22 mouse cellular contexts compared by ENCODE assay signal in the genomic region with DNA sequence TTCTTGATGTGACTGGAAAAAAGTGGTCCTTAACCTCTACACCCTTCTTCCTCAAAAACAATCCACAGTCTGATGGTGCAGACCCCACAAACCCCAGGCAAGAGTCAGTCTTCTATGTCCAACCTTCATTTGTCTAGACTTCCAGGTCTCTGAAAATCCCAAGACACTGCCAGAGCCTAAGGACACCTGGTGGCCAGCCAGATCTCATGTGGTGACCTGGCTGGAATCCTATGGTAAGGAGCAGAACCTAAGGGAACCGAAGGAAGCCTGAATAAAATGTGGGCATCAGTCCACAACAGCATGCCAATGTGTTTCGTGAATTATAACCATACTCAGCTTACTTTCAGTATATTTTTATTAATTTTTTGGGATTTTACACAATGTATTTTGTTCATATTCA. TPM values are rescaled to one million over a fixed set of nuclear protein-coding genes. Genes with fewer than 3 reads are reported as not detected.
"Had no signal": no experiment of that assay in that cellular context is flagged by ENCODE, and none has a peak within 500 bp of the region (broad histone marks: within the 10 kb centered on the region; RNA-seq: fewer than 3 reads in every experiment).

No protein-coding gene starts in this region.

- ATAC-seq: liver, embryonic 12.5 days; midbrain, embryonic 13.5 days; midbrain, embryonic 16.5 days had no signal

- H3K36me3 ChIP-seq: kidney, embryonic 15.5 days; limb, embryonic 10.5 days; limb, embryonic 13.5 days; liver, embryonic 12.5 days; liver, embryonic 15.5 days; midbrain, embryonic 13.5 days; neural tube, embryonic 13.5 days; stomach, embryonic 15.5 days had no signal

- H3K4me1 ChIP-seq: kidney, embryonic 15.5 days; limb, embryonic 13.5 days; liver, embryonic 12.5 days; liver, embryonic 15.5 days; midbrain, embryonic 13.5 days; neural tube, embryonic 13.5 days; stomach, embryonic 15.5 days had no signal

- H3K9me3 ChIP-seq: kidney, embryonic 15.5 days; limb, embryonic 10.5 days; limb, embryonic 13.5 days; liver, embryonic 12.5 days; liver, embryonic 15.5 days; midbrain, embryonic 13.5 days; neural tube, embryonic 13.5 days; stomach, embryonic 15.5 days had no signal

- H3K27me3 ChIP-seq: kidney, embryonic 15.5 days; liver, embryonic 12.5 days; liver, embryonic 15.5 days; neural tube, embryonic 13.5 days; stomach, embryonic 15.5 days had no signal

- H3K4me3 ChIP-seq: kidney, embryonic 15.5 days; layer of hippocampus, adult 2 months; limb, embryonic 10.5 days; limb, embryonic 13.5 days; liver, embryonic 12.5 days; liver, embryonic 15.5 days; midbrain, embryonic 13.5 days; myocyte; neural tube, embryonic 13.5 days; stomach, embryonic 15.5 days had no signal

- H3K27ac ChIP-seq: kidney, embryonic 15.5 days; layer of hippocampus, adult 2 months; limb, embryonic 10.5 days; limb, embryonic 13.5 days; liver, embryonic 12.5 days; liver, embryonic 15.5 days; macrophage; midbrain, embryonic 13.5 days; neural tube, embryonic 13.5 days; stomach, embryonic 15.5 days had no signal

- H3K4me2 ChIP-seq: kidney, embryonic 15.5 days; limb, embryonic 13.5 days; liver, embryonic 12.5 days; liver, embryonic 15.5 days; midbrain, embryonic 13.5 days; neural tube, embryonic 13.5 days; stomach, embryonic 15.5 days had no signal

- H3K9ac ChIP-seq: kidney, embryonic 15.5 days; limb, embryonic 13.5 days; liver, embryonic 12.5 days; liver, embryonic 15.5 days; midbrain, embryonic 13.5 days; neural tube, embryonic 13.5 days; stomach, embryonic 15.5 days had no signal

- DNase-seq: kidney, postnatal 14 days; kidney, postnatal 4 days; layer of hippocampus, adult 9-11 months; liver; lung, adult 2 months; retina, postnatal 1 day; right cerebral cortex, postnatal 25 days; spleen, adult 18-20 months; thymus, adult 18-20 months; thymus, postnatal 4 days had no signal

RNA-seq across cellular contexts. Expression of a gene that starts 15.2 kb away (rescaled TPM):
- polyA plus RNA-seq: limb, embryonic 10.5 days; limb, embryonic 13.5 days; liver, embryonic 12.5 days; liver, embryonic 15.5 days; lung, adult 2 months; myocyte had no signal
